Mouse (Mus musculus): ENCODE measurements around the gene 1110004F10Rik.
"Not testable (repeated sequence)": the region's sequence is repeated elsewhere in the genome, so short reads cannot be mapped to it uniquely, and the experiment has no call there.

The 1110004F10Rik gene

GRCm38 (mm10) chr7:116039196-116039537 is at the start of gene 1110004F10Rik:
1110004F10Rik (plus strand) TSS chr7:116039397.
- no peak for DNase-seq (ENCODE audit: low read depth, low spot score)

DNA sequence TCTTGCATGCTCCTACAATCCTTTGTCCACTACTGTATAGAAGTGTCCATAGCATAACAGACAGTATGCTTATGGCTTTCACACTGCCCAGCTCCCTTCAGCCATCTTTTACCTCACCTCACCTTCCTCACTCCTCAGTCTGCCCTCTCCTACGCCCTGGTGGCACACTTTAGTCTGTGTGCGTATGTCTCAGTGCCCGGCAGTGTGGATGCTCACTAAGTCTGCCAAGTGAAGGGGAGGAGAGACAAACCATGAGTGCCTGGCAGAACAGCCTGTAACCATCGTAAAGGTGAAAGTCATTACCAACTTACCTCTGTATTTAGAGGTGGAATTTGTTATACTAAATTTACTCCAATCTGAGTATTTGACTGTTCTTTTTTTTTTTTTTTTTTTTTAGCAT is 36.5 kb upstream of the 1110004F10Rik start:
- DNase-seq (ENCODE audit: low read depth, low spot score), result no peak

- DNase-seq (ENCODE audit: low read depth, low spot score), result no peak
Observed at GRCm38 (mm10) chr7:116029991-116030390, 9.2 kb upstream of the 1110004F10Rik start.

DNA sequence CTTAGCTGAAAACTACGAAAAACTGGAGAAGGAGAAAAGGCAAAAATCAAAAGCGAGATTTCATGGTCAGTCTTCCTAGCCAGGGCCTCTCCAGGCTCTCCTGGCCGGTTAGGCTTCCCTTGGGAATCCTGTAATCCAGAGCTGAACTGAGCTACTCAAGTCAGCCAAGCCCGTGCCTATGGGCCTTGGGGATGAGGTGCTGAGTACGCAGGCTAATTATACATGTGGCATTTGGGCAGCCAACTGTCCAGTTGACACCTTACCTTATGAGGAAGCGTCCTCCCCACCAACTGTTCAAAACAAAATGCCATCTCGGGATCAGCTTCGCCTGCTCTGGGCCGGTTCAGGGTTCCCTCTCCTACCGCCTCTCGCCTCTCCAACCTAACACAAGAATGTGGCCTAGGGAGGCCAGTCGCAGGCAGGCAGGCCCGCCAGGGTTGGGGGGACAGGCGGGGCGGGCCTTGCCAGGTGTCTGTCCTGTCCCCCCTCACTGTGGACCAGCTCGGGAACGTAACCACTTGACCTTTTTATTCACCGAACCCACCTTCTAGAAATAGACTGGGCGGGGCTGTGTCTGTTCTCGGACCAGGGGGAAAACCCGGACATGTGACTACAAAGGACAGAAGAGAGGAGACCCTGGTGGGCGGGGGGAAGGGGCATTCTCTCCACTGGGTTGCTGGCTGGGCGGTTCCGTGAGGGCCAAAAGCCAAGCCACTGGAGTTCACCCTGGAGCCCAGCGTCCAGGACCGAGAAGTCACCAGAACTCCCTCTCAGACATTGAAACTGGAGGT is 8.4 kb upstream of the 1110004F10Rik start:
- no peak for DNase-seq (ENCODE audit: low read depth, low spot score)

DNA sequence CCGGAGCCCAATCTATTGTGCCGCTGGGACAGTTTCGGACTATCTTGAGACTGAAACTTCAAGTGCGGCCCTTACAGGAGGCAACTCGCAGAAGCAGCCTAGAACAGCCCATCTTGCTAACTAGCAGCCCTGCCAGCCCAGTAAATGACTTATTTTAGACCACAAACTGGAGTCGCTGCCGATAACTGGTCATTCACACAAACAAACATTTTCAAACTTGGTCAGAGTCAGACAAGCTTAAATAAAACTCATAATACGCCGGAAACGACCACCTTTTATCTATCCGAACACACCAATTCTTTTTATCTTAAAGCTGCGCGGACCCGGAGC is 7.8 kb upstream of the 1110004F10Rik start:
- no peak for DNase-seq (ENCODE audit: low read depth, low spot score)

DNA sequence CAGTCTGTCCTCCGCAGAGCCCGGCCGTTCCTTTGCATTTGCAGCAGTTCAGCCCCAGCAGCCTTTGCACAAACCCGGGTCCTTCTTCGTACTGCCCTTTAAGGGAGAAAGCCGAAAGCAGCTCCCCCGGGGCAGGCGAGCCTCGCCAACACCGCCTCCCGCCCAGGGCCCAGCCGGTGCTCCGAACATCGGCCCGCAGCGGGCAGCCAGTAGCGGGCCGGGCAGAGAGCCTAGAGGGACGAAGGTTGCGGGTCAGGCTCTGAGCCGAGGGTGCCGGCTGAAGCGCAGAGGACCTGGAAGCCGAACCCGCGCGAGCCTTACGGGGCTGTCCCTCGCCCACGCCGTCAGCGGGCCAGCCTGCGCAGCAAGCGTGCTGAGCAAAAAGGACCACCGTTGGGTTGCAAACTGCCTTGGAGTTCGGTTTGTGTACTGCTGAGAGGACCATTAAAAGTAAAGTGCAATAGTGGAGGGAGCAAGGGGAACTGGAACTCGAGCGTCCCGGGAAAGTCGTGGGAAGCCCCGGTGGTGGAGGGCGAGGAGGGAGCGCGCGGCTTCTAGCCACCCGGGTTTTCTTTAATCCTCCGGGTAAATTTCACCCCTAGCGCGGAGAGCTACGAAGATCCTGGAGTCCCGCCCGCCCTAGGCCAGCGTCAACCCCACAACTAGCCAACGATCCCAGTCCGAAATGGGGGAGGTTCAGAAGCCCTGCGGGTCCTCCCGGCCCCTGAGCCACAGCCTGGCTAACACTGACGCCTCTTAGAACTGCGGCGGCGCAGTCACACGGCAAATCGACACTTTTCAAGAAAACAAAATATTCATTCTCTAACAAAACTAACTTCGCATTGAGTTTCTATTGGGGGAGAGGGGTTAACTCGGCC is 7.2 kb upstream of the 1110004F10Rik start:
- no peak for DNase-seq (ENCODE audit: low read depth, low spot score)

GRCm38 (mm10) chr7:116032596-116033307 is 6.4 kb upstream of the 1110004F10Rik start:
- DNase-seq (ENCODE audit: low read depth, low spot score), result peak; percentile 79

DNA sequence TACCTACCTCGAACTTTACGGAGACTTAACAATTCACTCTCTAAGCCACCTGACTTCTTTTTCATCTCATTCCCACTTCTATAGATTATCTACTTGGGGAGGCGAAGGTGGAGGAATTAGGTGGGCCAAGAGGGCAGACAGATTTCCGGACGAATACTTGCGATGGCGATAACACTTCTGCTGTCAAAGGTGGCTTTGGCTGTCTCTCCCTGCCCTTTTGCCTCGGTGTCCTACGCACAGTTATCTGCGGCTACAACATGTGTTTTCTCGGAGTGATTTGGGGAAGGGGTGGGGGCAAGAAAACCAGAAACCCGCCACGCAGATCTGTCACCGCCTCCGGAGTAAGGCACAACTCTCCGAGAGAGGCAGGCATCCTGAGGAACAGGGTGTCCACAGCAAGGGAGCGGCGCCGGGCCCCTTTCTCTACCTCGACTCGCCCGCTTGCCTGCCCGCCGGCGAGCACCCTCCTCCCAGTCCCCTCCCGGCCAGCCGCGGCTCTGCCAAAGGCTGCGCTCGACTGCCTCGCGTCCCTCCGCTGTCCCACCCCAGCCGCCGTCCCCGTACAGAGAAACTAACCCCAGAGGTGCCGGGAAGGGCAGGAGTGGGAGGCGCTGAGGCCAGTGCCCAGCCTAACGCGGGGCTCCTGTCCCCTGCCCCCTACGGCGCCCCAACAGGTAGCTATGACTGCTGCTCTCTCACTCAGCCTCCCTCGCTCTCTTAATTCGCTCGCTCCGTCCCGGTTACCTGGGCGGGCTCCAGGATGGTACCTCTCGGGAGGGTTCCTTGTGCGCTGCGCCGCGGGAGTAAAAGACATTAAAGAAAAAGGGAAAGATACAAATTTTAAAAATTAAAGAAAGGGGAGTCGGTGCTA is 5.6 kb upstream of the 1110004F10Rik start:
- no peak for DNase-seq (ENCODE audit: low read depth, low spot score)

- DNase-seq (ENCODE audit: low read depth, low spot score), result no peak
Observed at GRCm38 (mm10) chr7:116034282-116034758, 4.9 kb upstream of the 1110004F10Rik start.

- DNase-seq (ENCODE audit: low read depth, low spot score), result no peak
Observed at GRCm38 (mm10) chr7:116035504-116035903, 3.7 kb upstream of the 1110004F10Rik start.

DNA sequence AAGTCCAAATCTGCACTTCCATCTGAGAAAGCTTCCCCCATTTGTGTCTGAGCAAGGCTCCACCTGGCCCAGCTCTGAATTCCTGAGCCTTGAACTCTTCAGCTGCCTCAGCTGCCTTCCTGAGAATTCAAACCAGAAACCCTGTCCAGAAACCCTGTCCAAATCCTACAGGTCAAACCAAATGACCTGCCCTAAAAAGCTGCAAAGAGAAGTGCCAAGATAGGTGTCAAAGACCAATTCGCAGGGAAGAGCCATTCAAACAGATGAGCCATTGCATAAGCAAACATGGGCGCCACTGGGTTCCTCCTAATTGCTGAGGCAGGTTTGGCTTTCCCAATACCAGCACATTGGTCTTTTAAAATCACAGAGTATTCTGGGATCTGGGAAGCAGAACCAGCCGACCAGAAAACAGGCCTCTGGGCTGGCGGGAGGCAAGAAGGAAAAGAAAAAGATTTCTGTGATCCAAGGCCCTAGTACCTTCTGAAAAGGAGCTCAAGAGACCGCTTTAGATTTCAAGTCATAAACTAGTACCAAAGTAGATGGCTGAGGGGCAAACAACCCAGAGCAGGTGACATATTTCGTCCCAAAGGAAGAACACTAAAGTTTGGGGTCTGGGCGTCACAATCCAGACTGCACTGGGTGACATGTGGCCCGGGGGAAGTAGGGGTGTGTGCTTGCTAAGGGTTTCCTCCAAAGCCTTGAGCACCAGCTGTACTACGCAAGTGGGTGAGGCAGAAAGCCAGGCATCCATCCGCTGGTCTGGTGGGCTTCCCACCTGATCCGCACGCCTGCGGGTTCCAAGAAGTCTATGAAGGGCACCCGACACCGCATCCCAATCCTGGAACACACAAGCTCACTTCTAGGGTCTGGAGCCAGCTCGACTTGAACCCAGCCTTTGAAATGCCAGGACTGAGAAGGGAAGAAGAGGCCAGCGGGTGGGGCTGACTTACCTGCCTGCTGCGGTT is 2.3 kb upstream of the 1110004F10Rik start:
- no peak for DNase-seq (ENCODE audit: low read depth, low spot score)

DNA sequence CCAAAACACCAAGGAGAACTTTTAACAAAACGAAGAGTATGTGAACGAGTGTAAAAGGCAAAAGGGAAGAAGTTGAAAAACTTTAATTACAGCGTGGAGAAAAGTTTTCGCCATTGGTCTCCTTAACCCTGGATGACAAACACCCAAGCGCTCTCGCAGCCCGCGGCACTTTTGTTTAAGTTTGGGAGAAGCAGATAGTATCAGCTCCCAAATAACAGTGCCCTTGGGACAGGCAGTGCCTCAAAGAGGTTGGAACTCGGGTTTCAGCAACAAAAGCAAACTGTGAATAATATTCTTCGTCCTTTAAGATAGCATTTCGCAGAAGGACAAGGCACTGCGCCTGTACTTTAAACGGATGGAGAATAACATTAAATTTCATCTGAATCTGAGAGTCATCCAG is 1.2 kb upstream of the 1110004F10Rik start:
- no peak for DNase-seq (ENCODE audit: low read depth, low spot score)

DNA sequence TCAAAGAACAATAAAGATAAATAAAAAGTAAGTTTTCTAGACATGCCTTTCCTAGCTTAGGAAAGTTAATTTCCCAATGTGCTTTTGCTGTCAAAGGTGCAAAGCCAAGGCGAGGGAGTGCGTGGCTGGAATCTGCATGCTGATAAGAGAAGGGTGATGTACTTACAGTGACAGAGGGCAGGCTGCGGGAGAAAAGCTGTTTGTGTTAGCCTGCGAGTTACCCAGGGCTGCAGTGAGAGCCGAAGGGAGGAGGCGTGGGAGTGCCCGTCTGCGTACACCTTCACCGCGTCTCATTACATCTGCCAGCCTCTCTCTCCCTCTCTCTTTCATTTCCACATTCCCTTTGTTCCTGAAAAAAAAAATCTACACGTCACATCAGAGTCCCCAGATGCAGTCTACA is 686 bp upstream of the 1110004F10Rik start, which contains the start of gene Sox6:
Gene Sox6 (minus strand): TSS at position 286 of the 400 bp plus-strand sequence.
- no peak for DNase-seq (ENCODE audit: low read depth, low spot score)

DNA sequence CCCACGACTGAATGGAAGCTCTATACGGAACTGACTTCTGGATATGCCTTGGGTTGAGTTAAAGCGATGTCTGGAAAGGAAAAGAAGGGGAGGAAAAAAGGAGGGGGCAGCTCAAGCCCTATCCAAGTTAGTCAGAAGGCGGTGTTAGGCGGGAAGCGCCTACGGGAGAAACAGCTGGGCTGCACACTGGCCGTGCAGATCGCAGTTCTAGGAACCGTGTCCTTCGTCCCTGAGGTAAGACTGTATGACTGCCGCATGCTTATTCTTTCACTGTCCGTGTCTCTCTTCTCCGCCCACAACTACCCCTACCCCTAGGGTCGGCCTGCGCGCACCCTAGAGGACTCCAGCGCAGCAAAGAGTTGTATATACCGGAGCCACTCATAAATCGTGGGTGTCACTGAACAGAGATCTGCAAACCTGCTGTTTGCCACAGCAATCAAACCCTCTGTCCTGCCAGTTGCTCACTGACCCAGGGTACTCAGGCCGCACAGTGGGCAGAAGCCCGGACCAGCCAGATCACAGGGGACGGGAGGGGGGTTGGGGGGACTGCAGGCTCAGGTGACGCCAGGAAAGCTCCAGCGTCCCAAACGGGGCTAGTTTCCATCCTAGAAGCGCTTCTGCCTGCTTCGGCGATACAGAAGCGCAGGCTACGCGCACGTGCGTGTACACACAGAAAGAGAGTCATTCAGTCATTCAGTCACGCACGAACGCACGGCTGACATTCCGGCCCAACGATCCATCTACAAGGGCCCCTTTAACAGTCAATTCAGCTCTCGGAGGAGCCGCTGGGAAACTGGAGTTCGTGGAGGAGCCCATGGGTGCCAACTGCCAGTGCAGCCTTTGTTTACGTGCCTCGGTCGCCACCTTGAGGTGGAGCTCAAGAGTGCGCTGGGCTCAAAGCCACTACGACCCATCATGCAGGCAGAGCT is 605 bp downstream of the 1110004F10Rik start:
- DNase-seq (ENCODE audit: low read depth, low spot score), result no peak

- no peak for DNase-seq (ENCODE audit: low read depth, low spot score)
Observed at GRCm38 (mm10) chr7:116040470-116041019, 1.3 kb downstream of the 1110004F10Rik start.

- no peak for DNase-seq (ENCODE audit: low read depth, low spot score)
Observed at GRCm38 (mm10) chr7:116060739-116061138, 21.5 kb downstream of the 1110004F10Rik start.

DNA sequence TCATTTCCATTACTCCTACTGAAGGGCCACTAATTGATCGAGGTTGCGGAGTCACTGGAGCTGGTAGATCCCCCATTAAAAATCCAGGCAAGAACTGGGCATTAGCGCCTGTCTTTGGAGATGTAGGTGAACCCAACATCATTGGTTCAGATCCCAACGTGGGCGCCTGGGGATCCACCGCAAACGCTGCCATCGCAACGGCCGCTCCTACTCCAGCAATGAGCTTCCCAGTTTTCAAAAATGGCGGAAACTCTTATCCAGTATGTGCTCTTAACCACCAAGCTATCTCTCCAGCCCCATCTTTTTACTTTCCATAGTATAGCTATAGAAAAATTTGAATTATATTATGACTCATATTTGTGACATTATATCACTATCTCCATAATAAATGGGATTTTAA is 45.2 kb downstream of the 1110004F10Rik start, which contains the start of gene Gm4353:
Gene Gm4353 (minus strand): TSS at position 270 of the 400 bp plus-strand sequence.
- not testable (repeated sequence) for DNase-seq (ENCODE audit: low read depth, low spot score)
